Mouse (Mus musculus) limb, embryonic 14.5 days (tissue): ENCODE measurements around the gene Plekhd1. TPM values are rescaled to one million over a fixed set of nuclear protein-coding genes. Genes with fewer than 3 reads are reported as not detected.

Experiments
- ATAC-seq: fragments of 200-750 bp; cut with Nextera tagmentation; 2 replicates; pipeline ENCODE4 v1.8.0; 2017; ENCODE audit warnings: low read depth, moderate number of reproducible peaks, moderate TSS enrichment; ENCODE audit not compliant: low FRiP score
- DNase-seq: peaks from one replicate; pipeline ENCODE4 v3.0.0-alpha.2; 2015; ENCODE audit warnings: low spot score
- H3K27ac ChIP-seq: fragments of 300-500 bp; sonication (generic); replicated peaks from 2 replicates; pipeline ENCODE4 v1.5.1; 2014; ENCODE audit warnings: low read depth, mild to moderate bottlenecking, low read length, moderate library complexity, mixed read lengths
- H3K27me3 ChIP-seq: fragments of 300-500 bp; sonication (generic); 2 replicates; pipeline ENCODE4 v1.6.1; 2014; ENCODE audit warnings: low read length, mixed read lengths; ENCODE audit not compliant: control insufficient read depth, insufficient read depth
- H3K36me3 ChIP-seq: fragments of 300-500 bp; sonication (generic); 2 replicates; pipeline ENCODE4 v1.6.1; 2014; ENCODE audit warnings: mild to moderate bottlenecking, low read length, moderate library complexity, mixed read lengths; ENCODE audit not compliant: control insufficient read depth, insufficient read depth
- H3K4me1 ChIP-seq: fragments of 300-500 bp; sonication (generic); 2 replicates; pipeline ENCODE4 v1.6.1; 2014; ENCODE audit warnings: antibody characterized with exemption, low read length, mixed read lengths; ENCODE audit not compliant: control insufficient read depth, insufficient read depth
- H3K4me2 ChIP-seq: fragments of 300-500 bp; sonication (generic); replicated peaks from 2 replicates; pipeline ENCODE4 v1.6.1; 2014; ENCODE audit warnings: low read depth, mild to moderate bottlenecking, low read length, moderate library complexity; ENCODE audit not compliant: severe bottlenecking
- H3K4me3 ChIP-seq: fragments of 300-500 bp; sonication (generic); replicated peaks from 2 replicates; pipeline ENCODE4 v1.5.1; 2014; ENCODE audit warnings: low read length
- H3K9ac ChIP-seq: fragments of 300-500 bp; sonication (generic); 2 replicates; pipeline ENCODE4 v1.6.1; 2014; ENCODE audit warnings: mild to moderate bottlenecking, low read depth, low read length, moderate library complexity; ENCODE audit not compliant: severe bottlenecking
- H3K9me3 ChIP-seq: fragments of 300-500 bp; sonication (generic); 2 replicates; pipeline ENCODE4 v1.6.1; 2016; ENCODE audit warnings: low read length; ENCODE audit not compliant: control insufficient read depth
- POLR2A ChIP-seq: fragments of 200-500 bp; IDR thresholded peaks from 2 replicates; pipeline ENCODE4 v1.8.0; 2012; ENCODE audit warnings: inconsistent platforms, mild to moderate bottlenecking, moderate library complexity, borderline replicate concordance; ENCODE audit not compliant: insufficient read depth, insufficient read length; ENCODE audit errors: extremely low read depth
- WGBS: fragments of 180-500 bp; shearing (Covaris S2); extraction: QIAGEN DNeasy Blood & Tissue Kit; methylation state at CpG from one replicate; pipeline ENCODE4 v1.1.7; 2014; 5-methylcytosine and 5-hydroxymethylcytosine counted together
- polyA plus RNA-seq, 2 experiments: library from polyadenylated mRNA; depleted of rRNA in 1 of 2; stranded (reverse) in 1 of 2; unstranded in 1 of 2; fragments of >200 nt; fragmentation: Nextera tagmentation in 1 of 2; extraction: Ambion mirVana in 1 of 2; gene quantifications; 2 replicates each; pipeline versions ENCODE4 v1.2.1 to v1.2.3; 2012 to 2014

Plekhd1 gene
- polyA plus RNA-seq, 2 experiments, result 0.12 to 0.29 TPM

DNA sequence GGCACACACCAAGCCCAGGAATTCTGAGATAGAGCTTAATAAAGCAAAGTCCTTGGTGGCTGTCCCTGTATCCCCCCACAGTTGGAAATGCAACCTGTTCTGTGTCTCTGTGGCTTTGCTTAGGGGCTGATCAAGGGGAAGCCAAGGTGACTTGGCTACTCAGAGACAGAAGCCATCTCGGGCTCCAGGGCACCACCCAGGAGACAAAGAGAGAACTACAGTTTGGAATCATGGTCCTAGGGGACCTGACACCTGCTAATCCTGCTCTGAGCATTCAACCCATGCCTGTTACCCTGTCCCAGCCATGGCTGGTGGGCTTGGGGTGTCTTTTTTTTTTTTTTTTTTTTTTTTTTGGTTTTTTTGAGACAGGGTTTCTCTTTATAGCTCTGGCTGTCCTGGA is 35.8 kb downstream of the Plekhd1 start:
- 31% methylated on average over 1 of the region's 1 CpGs for WGBS
- no peak overlapping the region for H3K4me3 ChIP-seq
- no peak overlapping the region for H3K27ac ChIP-seq
- H3K9me3 ChIP-seq, result no peaks in the 10 kb centered on the region
- H3K4me1 ChIP-seq, result no peaks in the 10 kb centered on the region
- H3K4me2 ChIP-seq, result no peak overlapping the region
- DNase-seq (no peak), ATAC-seq (no peak)
- no peaks in the 10 kb centered on the region for H3K36me3 ChIP-seq
- no peak overlapping the region for H3K9ac ChIP-seq
- no peak for TF ChIP-seq POLR2A
- no peaks in the 10 kb centered on the region for H3K27me3 ChIP-seq

DNA sequence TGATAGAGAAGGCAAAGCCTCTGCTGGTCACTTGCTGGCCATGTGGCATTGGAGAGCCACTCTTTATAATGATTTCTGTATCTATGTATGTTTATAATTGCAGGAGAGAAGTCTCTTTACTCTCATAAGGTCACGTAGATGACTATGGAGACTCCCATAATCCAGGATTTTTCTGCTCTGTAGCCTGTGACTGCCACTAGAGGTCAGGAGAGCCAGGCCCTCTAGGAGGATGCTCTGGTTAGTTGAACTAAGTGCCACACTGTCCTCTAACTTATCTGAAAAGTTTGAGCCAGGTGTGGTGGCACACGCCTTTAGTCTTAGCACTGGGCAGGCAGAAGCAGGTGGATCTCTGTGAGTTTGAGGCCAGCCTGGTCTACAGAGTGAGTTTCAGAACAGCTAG is 36.4 kb downstream of the Plekhd1 start:
- Histone ChIP-seq H3K27ac (no peak overlapping the region), H3K4me1 (no peaks in the 10 kb centered on the region), H3K4me2 (no peak overlapping the region), H3K9me3 (no peaks in the 10 kb centered on the region), H3K4me3 (no peak overlapping the region), H3K9ac (no peak overlapping the region), H3K27me3 (no peaks in the 10 kb centered on the region), H3K36me3 (no peaks in the 10 kb centered on the region)
- no peak for ATAC-seq
- DNase-seq, result no peak
- 57% methylated on average over 2 of the region's 2 CpGs for WGBS
- TF ChIP-seq POLR2A, result no peak

DNA sequence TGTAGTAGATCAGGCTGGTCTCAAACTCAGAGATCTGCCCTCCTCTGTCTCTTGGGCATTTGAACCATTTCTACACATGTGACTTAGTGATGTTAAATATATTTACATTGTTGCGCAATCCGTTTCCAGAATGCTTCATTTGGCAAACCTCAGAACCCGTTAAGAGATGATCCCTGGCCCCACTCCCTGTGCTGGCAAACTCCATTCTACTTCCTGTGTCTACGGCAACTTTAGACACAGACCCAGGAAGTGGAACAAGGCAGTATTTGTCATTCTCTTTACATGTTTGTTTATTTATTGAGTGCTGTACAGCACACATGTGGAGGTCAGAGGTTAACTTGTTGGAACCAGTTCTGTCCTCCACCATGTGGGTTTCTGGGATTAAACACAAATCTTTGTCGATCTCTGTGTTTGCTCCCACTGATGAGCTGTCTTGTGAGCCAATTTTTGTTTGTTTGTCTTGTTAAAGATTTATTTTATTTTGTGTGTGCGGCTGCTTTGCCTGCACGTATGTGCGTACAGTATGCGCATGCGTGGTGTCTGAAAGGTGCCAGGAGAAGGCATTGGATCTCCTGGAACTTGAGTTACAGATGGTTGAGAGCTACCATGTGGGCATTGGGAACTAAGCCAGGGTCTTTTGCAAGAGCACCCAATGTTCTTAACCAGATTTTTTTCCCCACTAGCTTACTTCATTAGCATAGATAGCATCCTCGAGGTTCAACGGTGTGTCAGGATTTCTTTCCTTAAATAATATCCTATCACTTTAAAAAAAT is 37.6 kb downstream of the Plekhd1 start:
- no peak for ATAC-seq
- WGBS, result 86% methylated on average over 12 of the region's 12 CpGs

DNA sequence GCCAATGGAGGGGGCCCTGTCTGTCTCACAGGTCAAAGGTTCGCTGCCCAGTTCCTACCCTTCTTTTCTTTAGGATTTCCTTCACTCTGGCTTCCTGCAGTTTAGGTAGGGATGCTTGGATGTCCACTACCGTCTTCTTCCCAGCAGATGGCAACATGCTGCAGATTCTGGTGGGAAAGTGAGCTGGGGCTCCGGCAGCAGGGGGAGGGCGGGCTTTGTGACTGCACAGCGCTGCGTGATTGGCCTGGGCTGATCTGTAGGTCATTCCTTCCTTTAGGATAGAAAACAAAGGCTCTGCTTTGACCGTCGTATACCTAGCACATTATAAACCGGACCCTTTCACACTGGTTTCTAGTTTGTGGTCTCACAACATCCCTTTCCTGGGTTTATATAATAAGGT is 38.2 kb downstream of the Plekhd1 start:
- 9% methylated on average over 9 of the region's 9 CpGs for WGBS

More for the DNA sequence above, 37.6 kb downstream of the Plekhd1 start:
- Histone ChIP-seq H3K27ac (no peak overlapping the region), H3K27me3 (no peaks in the 10 kb centered on the region), H3K36me3 (no peaks in the 10 kb centered on the region), H3K4me2 (no peak overlapping the region), H3K9ac (no peak overlapping the region), H3K9me3 (no peaks in the 10 kb centered on the region), H3K4me3 (no peak overlapping the region), H3K4me1 (no peaks in the 10 kb centered on the region)
- no peak for DNase-seq
- no peak for TF ChIP-seq POLR2A

DNA sequence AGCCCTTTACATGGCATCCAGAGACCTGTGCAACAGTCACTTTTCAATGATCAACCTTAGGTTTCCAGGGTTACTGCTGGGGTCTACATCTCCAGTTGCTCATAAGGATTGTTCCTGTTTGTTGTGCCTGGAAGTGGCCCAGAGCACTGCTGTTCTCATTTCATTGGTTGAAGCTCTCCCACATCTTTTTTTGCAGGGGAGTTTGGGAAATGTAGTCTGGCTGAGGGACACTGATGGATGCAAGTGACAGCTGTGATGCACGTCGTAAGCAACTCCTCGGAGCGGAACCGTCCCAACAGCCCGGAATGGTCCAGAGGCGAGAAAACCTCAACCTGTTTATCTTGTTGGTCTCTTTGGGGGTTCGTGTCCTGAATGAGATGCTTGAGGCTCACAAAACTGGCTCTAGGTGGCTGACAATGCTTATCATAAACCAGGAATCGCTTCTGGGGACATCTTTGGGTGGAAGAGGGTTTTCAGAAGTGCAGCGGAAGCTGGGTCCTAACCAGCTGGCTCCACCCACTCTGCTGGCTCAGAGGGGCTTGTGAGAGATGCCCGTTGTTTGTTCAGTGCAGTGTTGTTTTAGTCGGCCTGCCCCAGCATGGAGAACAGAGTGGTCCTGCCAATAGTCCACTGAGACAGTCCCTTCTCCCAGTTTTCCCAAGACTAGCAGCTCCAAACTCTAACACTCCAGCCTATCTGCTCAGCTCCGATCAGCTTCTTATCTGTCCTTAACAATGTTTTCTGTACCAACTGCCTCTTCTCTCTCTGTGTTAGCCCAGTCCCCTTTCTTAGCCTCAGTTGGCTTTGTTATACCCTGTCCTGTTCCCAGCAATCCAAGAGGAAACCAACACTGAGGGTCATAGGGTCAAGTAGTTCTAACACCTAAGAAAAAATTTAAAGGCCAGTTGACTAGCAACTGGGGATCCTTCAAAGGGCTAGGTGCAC is 42.4 kb downstream of the Plekhd1 start:
- no peak overlapping the region for H3K27ac ChIP-seq
- H3K4me1 ChIP-seq, result peaks cover 11% of the 10 kb centered on the region
- no peak for TF ChIP-seq POLR2A
- no peak overlapping the region for H3K4me2 ChIP-seq
- 66% methylated on average over 13 of the region's 13 CpGs for WGBS
- no peak overlapping the region for H3K9ac ChIP-seq
- H3K27me3 ChIP-seq, result no peaks in the 10 kb centered on the region; the same call in 1 of the 2 replicates
- H3K4me3 ChIP-seq, result no peak overlapping the region
- H3K36me3 ChIP-seq, result no peaks in the 10 kb centered on the region
- H3K9me3 ChIP-seq, result no peaks in the 10 kb centered on the region
- DNase-seq, result no peak
- no peak for ATAC-seq

More for the DNA sequence above, 38.2 kb downstream of the Plekhd1 start:
- peak; percentile 68 for DNase-seq
- Histone ChIP-seq H3K9me3 (no peaks in the 10 kb centered on the region), H3K4me1 (no peaks in the 10 kb centered on the region), H3K4me2 (peak overlapping the region; percentile 21; the same call in 1 of the 2 replicates), H3K4me3 (no peak overlapping the region), H3K9ac (no peak overlapping the region), H3K27me3 (no peaks in the 10 kb centered on the region), H3K27ac (no peak overlapping the region), H3K36me3 (no peaks in the 10 kb centered on the region)
- peak; percentile 90; the same call in 1 of the 2 replicates for ATAC-seq
- TF ChIP-seq POLR2A, result no peak
